Mouse (Mus musculus): ENCODE data around the gene Kctd14. TPM values are rescaled to one million over a fixed set of nuclear protein-coding genes. Genes with fewer than 3 reads are reported as not detected.

The Kctd14 gene
- polyA plus RNA-seq, 1 experiment from 2014 or later: 0.93 TPM

- H3K27ac ChIP-seq (replicated peaks; ENCODE audit: low read depth, low read length): no peak overlapping the region
- WGBS: 80% methylated on average over 3 of the region's 3 CpGs
- H3K4me3 ChIP-seq (replicated peaks; ENCODE audit: low read depth, low read length): no peak overlapping the region
- H3K36me3 ChIP-seq (ENCODE audit: control insufficient read depth, insufficient read depth, low read length): peaks cover 64% of the 10 kb centered on the region
- H3K9me3 ChIP-seq (ENCODE audit: control insufficient read depth, low read length): no peaks in the 10 kb centered on the region
- no peaks in the 10 kb centered on the region for H3K27me3 ChIP-seq (ENCODE audit: control insufficient read depth, insufficient read depth, low read length)
- H3K4me1 ChIP-seq (ENCODE audit: control insufficient read depth, insufficient read depth, low read length): no peaks in the 10 kb centered on the region
- no peak overlapping the region for H3K9ac ChIP-seq (replicated peaks; ENCODE audit: low read length)
- no peak for DNase-seq
- no peak for ATAC-seq (ENCODE audit: low FRiP score, low TSS enrichment)
- no peak overlapping the region for H3K4me2 ChIP-seq (ENCODE audit: low read length)
These were observed 40.0 kb downstream of the Kctd14 start for GRCm38 (mm10) chr7:97491157-97491556.

GRCm38 (mm10) chr7:97492420-97492819, 41.3 kb downstream of the Kctd14 start:
- peaks cover 52% of the 10 kb centered on the region for H3K36me3 ChIP-seq (ENCODE audit: control insufficient read depth, insufficient read depth, low read length)
- H3K4me1 ChIP-seq (ENCODE audit: control insufficient read depth, insufficient read depth, low read length): no peaks in the 10 kb centered on the region
- no peak for DNase-seq
- 92% methylated on average over 4 of the region's 4 CpGs for WGBS
- no peak overlapping the region for H3K9ac ChIP-seq (replicated peaks; ENCODE audit: low read length)
- H3K27ac ChIP-seq (replicated peaks; ENCODE audit: low read depth, low read length): no peak overlapping the region
- no peak for ATAC-seq (ENCODE audit: low FRiP score, low TSS enrichment)
- H3K9me3 ChIP-seq (ENCODE audit: control insufficient read depth, low read length): no peaks in the 10 kb centered on the region
- H3K27me3 ChIP-seq (ENCODE audit: control insufficient read depth, insufficient read depth, low read length): no peaks in the 10 kb centered on the region
- H3K4me2 ChIP-seq (ENCODE audit: low read length): no peak overlapping the region
- no peak overlapping the region for H3K4me3 ChIP-seq (replicated peaks; ENCODE audit: low read depth, low read length)

DNA sequence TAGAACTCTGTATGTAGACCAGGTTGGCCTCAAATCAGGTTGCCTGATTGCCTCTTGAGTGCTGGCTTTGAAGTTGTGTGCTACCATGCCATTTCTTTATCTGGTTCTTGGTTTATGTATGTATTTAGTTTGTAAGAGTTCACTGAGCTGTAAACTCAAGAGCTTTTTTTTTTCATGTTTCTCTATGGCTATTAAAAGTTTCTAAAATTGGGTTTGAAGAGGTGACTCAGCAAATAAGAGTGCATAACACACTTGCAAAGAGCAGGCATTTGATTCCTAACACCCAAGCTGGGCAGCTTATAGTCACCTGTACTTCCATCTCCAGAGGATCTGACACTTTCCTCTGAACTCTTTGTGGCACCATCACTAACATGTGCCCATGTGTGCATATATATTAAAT, 43.9 kb downstream of the Kctd14 start:
- no peak for ATAC-seq (ENCODE audit: low FRiP score, low TSS enrichment)
- no peaks in the 10 kb centered on the region for H3K27me3 ChIP-seq (ENCODE audit: control insufficient read depth, insufficient read depth, low read length)
- H3K4me2 ChIP-seq (ENCODE audit: low read length): no peak overlapping the region
- DNase-seq: no peak
- H3K9ac ChIP-seq (replicated peaks; ENCODE audit: low read length): no peak overlapping the region
- H3K4me1 ChIP-seq (ENCODE audit: control insufficient read depth, insufficient read depth, low read length): no peaks in the 10 kb centered on the region
- peaks cover 43% of the 10 kb centered on the region for H3K36me3 ChIP-seq (ENCODE audit: control insufficient read depth, insufficient read depth, low read length)
- no peak overlapping the region for H3K4me3 ChIP-seq (replicated peaks; ENCODE audit: low read depth, low read length)
- no peaks in the 10 kb centered on the region for H3K9me3 ChIP-seq (ENCODE audit: control insufficient read depth, low read length)
- no peak overlapping the region for H3K27ac ChIP-seq (replicated peaks; ENCODE audit: low read depth, low read length)

DNA sequence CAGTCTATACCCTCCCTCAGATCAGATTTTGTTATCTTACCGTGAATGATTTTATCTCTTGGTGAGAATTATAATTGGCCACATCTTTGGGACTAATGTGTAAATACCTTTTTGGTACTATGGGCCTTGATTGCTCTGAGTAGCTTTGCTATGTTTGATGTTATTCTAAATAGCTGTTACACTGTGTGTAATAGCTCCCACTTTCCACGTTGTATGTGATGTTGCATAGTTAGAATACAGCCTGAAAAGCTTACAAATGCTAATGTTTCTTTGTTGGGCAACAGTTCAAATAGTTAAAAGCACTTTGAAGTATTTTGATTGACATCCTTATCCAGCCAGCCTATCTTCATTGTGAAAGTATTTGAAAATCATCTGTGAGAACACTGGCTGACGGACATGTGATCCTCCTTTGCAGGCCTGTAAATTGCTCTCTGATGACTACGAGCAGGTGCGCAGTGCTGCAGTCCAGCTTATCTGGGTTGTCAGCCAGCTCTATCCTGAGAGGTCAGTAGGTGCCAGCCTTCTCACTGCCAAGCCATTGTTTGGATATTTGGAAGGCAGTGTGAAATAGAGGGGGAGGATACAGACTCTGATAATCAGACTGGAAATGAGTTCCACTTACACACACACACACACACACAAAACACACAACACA, 49.6 kb downstream of the Kctd14 start:
- WGBS: 67% methylated on average over 5 of the region's 5 CpGs
- peak; percentile 1 for DNase-seq
- Histone ChIP-seq H3K4me1 (ENCODE audit: control insufficient read depth, insufficient read depth, low read length) (no peaks in the 10 kb centered on the region), H3K36me3 (ENCODE audit: control insufficient read depth, insufficient read depth, low read length) (peaks cover 25% of the 10 kb centered on the region), H3K9ac (replicated peaks; ENCODE audit: low read length) (no peak overlapping the region), H3K9me3 (ENCODE audit: control insufficient read depth, low read length) (no peaks in the 10 kb centered on the region), H3K27me3 (ENCODE audit: control insufficient read depth, insufficient read depth, low read length) (no peaks in the 10 kb centered on the region), H3K27ac (replicated peaks; ENCODE audit: low read depth, low read length) (no peak overlapping the region), H3K4me2 (ENCODE audit: low read length) (no peak overlapping the region), H3K4me3 (replicated peaks; ENCODE audit: low read depth, low read length) (no peak overlapping the region)
- ATAC-seq (ENCODE audit: low FRiP score, low TSS enrichment): no peak

Other genes starting within 250 kb of the Kctd14 start
- gene Usp35, start 119.3 kb upstream of the Kctd14 start, polyA plus RNA-seq (2014; fragmentation: Nextera tagmentation; extraction: Ambion mirVana): 3.9 and 4.4 TPM in 2 replicates
- 6.1 and 8.5 TPM in 2 replicates for gene Kctd21, start 119.0 kb upstream of the Kctd14 start, polyA plus RNA-seq (2014; fragmentation: Nextera tagmentation; extraction: Ambion mirVana)
- gene Alg8, start 79.7 kb upstream of the Kctd14 start, polyA plus RNA-seq (2014; fragmentation: Nextera tagmentation; extraction: Ambion mirVana): 9.4 and 10.8 TPM in 2 replicates
- gene Ndufc2, start 51.3 kb upstream of the Kctd14 start, polyA plus RNA-seq (2014; fragmentation: Nextera tagmentation; extraction: Ambion mirVana): 450 and 544 TPM in 2 replicates
- gene Thrsp, start 33.6 kb upstream of the Kctd14 start, polyA plus RNA-seq (2014; fragmentation: Nextera tagmentation; extraction: Ambion mirVana): 1.2 and 1.7 TPM in 2 replicates
- gene Ints4, start 29.6 kb downstream of the Kctd14 start, polyA plus RNA-seq (2014; fragmentation: Nextera tagmentation; extraction: Ambion mirVana): 32.5 and 49.3 TPM in 2 replicates
- gene Aamdc, start 128.2 kb downstream of the Kctd14 start, polyA plus RNA-seq (2014; fragmentation: Nextera tagmentation; extraction: Ambion mirVana): 42.2 and 55.6 TPM in 2 replicates
- 28.1 and 35.1 TPM in 2 replicates for gene Rsf1, start 128.6 kb downstream of the Kctd14 start, polyA plus RNA-seq (2014; fragmentation: Nextera tagmentation; extraction: Ambion mirVana)
- 190 and 195 TPM in 2 replicates for gene Clns1a, start 245.3 kb downstream of the Kctd14 start, polyA plus RNA-seq (2014; fragmentation: Nextera tagmentation; extraction: Ambion mirVana)

Measured in midbrain, embryonic 14.5 days (tissue).